Mouse (Mus musculus): ENCODE results near the gene Wdr83. TPM values are rescaled to one million over a fixed set of nuclear protein-coding genes. Genes with fewer than 3 reads are reported as not detected.

Wdr83 gene
- polyA plus RNA-seq, 1 experiment from 2014 or later, result 30.4 TPM

DNA sequence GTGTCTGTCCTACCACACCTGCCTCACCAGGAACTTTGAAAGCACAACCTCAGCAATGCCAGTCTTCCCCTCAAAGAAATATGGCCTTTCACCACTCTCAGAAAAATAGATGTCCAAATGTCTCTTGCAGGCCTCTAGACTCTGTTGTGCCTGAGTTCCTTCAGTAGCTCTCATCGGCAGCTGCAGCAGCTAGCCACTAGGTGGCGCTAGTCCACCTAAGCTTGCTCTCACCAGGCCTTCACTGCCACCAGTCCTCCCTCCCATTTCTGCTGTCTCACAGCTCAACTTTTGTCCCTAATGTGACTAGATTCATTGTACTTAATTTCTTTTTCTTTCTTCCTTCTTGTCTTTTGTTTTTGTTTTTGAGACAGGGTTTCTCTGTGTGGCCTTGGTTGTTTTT is 4.1 kb downstream of the Wdr83 start:
- CTCF ChIA-PET, result interaction anchor here (0.6 to 2.7 kb wide), 12 partner anchors 8 to 94 kb away, joined by 3 to 10 read pairs (median 3); partner anchors contain the start of genes Gm5741 and Tnpo2
- DNase-seq (ENCODE audit: low read depth, low spot score) (no peak), ATAC-seq (peak; percentile 33)
- POLR2A ChIA-PET, result no interaction called here
- no peak for TF ChIP-seq CTCF (IDR thresholded peaks at IDR 0.05)
- in situ Hi-C loops (cut with MboI; ENCODE audit: low pct_unique_long_range_greater_than_20kb), result no loop called here
- no peaks in the 10 kb centered on the region for H3K27me3 ChIP-seq

DNA sequence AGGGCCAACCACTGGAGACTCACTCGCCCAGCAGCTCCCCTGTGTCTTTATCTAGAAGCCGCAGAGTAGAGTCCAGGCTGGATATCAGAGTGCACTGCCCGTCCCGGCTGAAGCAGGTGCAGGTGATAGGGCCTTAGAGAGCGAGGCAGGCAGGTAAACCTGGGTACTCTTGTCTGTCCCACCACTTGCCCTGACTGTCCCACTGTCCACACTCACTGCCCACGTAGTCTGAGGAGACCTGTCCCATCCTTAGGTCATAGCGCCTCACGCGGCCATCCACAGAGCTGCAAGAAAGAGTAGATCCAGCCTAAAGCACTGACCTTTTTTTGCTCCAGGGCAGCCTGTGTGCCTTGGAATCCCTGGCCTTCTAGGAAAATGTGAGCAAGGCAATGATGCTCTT is 5.1 kb downstream of the Wdr83 start:
- CTCF ChIA-PET, result interaction anchor here (0.9 to 2.7 kb wide), 9 partner anchors 9 to 95 kb away, joined by 3 to 10 read pairs (median 3); partner anchors contain the start of genes Gm5741 and Tnpo2

DNA sequence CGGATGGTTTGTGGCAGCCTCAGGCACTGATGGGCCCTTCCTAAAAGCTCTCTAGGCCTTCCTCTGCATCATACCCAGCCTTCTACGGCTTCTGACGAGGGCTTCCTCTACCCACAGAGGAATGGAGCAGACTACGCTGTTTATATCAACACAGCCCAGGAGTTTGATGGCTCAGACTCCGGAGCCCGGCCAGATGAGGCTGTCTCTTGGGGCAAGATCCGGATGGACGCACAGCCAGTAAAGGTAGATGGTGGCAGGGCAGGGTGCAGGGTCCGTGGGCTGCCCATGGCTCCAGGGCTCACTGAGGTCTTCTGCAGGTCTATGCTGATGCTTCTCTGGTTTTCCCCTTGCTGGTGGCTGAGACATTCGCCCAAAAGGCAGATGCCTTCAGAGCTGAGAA is 6.5 kb downstream of the Wdr83 start:
- H3K27me3 ChIP-seq, result no peaks in the 10 kb centered on the region
- no peak for TF ChIP-seq CTCF (IDR thresholded peaks at IDR 0.05)
- DNase-seq (ENCODE audit: low read depth, low spot score) (no peak), ATAC-seq (no peak)
- CTCF ChIA-PET, result no interaction called here
- in situ Hi-C loops (cut with MboI; ENCODE audit: low pct_unique_long_range_greater_than_20kb), result no loop called here
- POLR2A ChIA-PET, result no interaction called here

More for the DNA sequence above, 5.1 kb downstream of the Wdr83 start:
- no peaks in the 10 kb centered on the region for H3K27me3 ChIP-seq
- POLR2A ChIA-PET, result interaction anchor here (0.7 to 1.1 kb wide), 3 partner anchors 16 to 40 kb away, joined by 3 to 4 read pairs (median 3); partner anchors contain the start of genes Fbxw9 and Tnpo2
- DNase-seq (ENCODE audit: low read depth, low spot score) (no peak), ATAC-seq (peak; percentile 29)
- in situ Hi-C loops (cut with MboI; ENCODE audit: low pct_unique_long_range_greater_than_20kb), result no loop called here
- TF ChIP-seq CTCF (IDR thresholded peaks at IDR 0.05), result no peak

DNA sequence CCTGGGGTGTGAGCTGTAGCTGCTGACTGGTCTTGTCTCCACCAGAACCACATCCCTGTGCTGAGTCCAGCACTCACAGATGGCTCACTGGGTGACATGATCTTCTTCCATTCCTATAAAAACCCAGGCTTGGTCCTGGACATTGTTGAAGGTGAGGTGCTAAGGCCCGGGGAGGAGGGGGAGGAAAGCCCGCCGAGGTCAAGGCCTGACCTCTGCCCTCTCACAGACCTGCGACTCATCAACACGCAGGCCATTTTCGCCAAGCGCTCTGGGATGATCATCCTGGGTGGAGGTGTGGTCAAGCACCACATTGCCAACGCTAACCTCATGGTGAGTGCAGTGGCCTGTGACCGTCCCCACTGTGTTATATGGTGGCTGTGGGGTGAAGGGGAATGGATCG is 6.9 kb downstream of the Wdr83 start:
- no peak for ATAC-seq
- TF ChIP-seq CTCF (IDR thresholded peaks at IDR 0.05), result no peak
- ChIA-PET POLR2A (no interaction called here), CTCF (no interaction called here)
- in situ Hi-C loops (cut with MboI; ENCODE audit: low pct_unique_long_range_greater_than_20kb), result no loop called here
- no peak for DNase-seq (ENCODE audit: low read depth, low spot score)
- H3K27me3 ChIP-seq, result no peaks in the 10 kb centered on the region

DNA sequence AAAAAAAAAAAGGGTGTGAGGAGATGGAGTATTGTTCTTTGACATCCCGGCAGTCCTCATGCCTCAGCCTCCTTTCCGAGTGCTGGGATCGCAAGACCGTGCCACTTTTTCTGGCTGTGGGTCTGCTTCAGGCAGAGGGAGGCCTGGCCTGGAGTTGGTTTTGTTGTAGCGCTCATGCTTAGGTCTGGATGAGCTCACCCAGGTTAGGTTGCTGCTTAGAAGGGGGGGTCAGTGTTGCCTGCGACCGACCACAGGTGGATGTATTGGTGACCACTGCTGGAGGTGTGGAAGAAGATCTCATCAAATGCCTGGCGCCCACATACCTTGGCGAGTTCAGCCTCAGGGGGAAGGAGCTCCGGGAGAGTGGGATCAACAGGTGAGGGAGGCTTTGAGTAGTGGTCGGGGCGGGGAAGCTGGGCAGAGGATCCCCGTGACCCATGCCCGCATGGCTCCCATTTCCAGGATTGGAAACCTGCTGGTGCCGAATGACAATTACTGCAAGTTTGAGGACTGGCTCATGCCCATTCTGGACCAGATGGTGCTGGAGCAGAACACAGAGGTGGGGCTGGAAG is 8.0 kb downstream of the Wdr83 start:
- ATAC-seq (no peak), DNase-seq (ENCODE audit: low read depth, low spot score) (no peak)
- CTCF ChIA-PET, result interaction anchor here (1.2 kb wide), 1 partner anchor 10 kb away, joined by 3 read pairs; no protein-coding TSS in a partner anchor
- POLR2A ChIA-PET, result no interaction called here
- in situ Hi-C loops (cut with MboI; ENCODE audit: low pct_unique_long_range_greater_than_20kb), result no loop called here
- no peaks in the 10 kb centered on the region for H3K27me3 ChIP-seq
- TF ChIP-seq CTCF (IDR thresholded peaks at IDR 0.05), result no peak

DNA sequence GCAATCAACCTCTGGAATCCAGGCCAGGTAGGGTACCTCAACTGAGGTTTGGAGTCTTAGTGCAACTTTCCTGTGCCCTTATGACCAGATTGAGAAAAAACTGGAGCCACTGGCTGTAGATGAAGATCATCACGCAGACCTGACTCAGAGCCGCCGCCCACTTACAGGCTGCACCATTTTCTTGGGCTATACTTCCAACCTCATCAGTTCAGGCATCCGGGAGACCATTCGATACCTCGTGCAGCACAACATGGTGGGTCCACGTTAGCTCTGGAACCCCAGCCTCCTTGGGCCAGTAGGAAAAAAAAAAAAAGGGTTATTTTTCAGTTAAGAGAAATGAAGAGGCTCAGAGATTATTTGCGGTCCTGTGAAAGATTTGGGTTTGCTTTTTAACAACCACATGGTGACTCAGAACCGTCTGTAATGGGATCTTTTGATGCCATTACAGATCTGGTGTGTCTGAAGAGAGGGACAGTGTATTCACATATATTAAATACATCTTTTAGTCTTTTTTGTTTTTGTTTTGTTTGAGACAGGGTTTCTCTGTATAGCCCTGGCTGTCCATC is 8.7 kb downstream of the Wdr83 start:
- DNase-seq (ENCODE audit: low read depth, low spot score) (no peak), ATAC-seq (no peak)
- CTCF ChIA-PET, result interaction anchor here (1.3 to 2.6 kb wide), 2 partner anchors 12 to 47 kb away, joined by 5 read pairs; partner anchors contain the start of genes Asna1 and Fbxw9
- POLR2A ChIA-PET, result no interaction called here
- TF ChIP-seq CTCF (IDR thresholded peaks at IDR 0.05), result no peak
- in situ Hi-C loops (cut with MboI; ENCODE audit: low pct_unique_long_range_greater_than_20kb), result no loop called here
- H3K27me3 ChIP-seq, result no peaks in the 10 kb centered on the region

DNA sequence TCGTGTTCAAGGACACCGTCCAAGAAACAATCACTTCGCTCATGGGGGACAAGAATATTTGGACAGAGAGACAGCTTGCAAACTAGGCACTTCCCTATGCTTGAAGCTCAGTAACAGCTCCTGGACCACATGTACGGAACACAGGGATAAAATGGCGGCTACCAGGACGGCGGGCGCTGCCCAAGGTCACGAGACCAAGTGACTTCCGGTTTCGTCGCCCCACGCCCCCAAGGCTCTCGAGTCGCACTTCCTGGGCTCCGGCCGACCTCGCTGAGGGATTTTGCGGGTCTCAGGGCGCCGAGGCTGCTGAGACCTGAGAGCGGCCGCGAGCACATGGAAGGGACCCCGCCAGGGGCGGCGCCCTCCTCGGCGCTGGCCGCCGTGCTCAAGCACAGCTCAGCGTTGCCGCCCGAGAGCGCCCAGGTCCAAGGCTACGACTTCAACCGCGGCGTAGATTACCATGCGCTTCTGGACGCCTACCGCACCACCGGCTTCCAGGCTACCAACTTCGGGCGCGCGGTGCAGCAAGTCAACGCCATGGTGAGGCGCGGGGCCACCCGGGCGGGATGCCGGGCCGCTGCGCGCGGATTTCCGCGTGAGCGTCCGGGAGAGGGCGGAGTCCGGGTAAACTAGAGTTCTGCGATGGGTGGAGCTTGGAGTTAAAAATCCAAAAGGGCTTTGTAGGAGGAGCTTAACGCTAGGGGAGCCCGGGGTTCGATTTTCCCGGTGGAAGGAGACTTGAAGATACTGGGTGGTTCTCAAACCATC is 9.4 kb downstream of the Wdr83 start, which contains the start of gene Dhps:
Dhps (plus strand) TSS at position 244 of the 768 bp plus-strand sequence.
- no peak for TF ChIP-seq CTCF (IDR thresholded peaks at IDR 0.05)
- POLR2A ChIA-PET, result interaction anchor here (0.6 to 1.4 kb wide), 6 partner anchors 9 to 499 kb away, joined by 3 to 6 read pairs (median 3); no protein-coding TSS in a partner anchor
- CTCF ChIA-PET, result interaction anchor here (0.8 to 2.6 kb wide), 4 partner anchors 11 to 46 kb away, joined by 3 to 5 read pairs (median 4); partner anchors contain the start of genes Asna1 and Fbxw9
- H3K27me3 ChIP-seq, result no peaks in the 10 kb centered on the region
- in situ Hi-C loops (cut with MboI; ENCODE audit: low pct_unique_long_range_greater_than_20kb), result no loop called here
- ATAC-seq (peak; percentile 68), DNase-seq (ENCODE audit: low read depth, low spot score) (no peak)

DNA sequence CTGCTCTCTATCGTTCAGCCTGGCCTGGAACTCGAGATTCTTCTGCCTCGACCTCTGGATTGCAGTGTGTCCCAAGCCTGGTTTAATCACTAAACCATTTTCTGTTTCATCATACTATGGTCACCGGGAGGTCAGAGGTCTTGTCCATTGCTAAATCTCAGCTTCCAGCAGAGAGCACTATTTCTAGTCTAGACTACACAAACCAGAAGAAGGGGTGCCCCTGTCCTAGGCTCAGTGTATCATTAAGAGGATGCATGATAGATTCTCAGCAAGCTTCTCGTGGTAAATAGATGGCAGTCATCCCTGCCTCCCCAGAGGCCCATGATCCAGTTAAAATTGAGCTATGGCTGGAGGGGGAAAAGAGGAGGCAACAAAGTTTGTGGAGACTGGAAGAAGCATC is 10.1 kb downstream of the Wdr83 start:
- in situ Hi-C loops (cut with MboI; ENCODE audit: low pct_unique_long_range_greater_than_20kb), result no loop called here
- H3K27me3 ChIP-seq, result no peaks in the 10 kb centered on the region
- CTCF ChIA-PET, result interaction anchor here (0.8 to 2.6 kb wide), 4 partner anchors 10 to 46 kb away, joined by 3 to 5 read pairs (median 4); partner anchors contain the start of genes Asna1 and Fbxw9
- no peak for DNase-seq (ENCODE audit: low read depth, low spot score)
- peak; percentile 45 for ATAC-seq
- TF ChIP-seq CTCF (IDR thresholded peaks at IDR 0.05), result no peak
- POLR2A ChIA-PET, result interaction anchor here (0.6 to 1.8 kb wide), 7 partner anchors 8 to 500 kb away, joined by 3 to 6 read pairs (median 3); partner anchors contain the start of gene Fbxw9

DNA sequence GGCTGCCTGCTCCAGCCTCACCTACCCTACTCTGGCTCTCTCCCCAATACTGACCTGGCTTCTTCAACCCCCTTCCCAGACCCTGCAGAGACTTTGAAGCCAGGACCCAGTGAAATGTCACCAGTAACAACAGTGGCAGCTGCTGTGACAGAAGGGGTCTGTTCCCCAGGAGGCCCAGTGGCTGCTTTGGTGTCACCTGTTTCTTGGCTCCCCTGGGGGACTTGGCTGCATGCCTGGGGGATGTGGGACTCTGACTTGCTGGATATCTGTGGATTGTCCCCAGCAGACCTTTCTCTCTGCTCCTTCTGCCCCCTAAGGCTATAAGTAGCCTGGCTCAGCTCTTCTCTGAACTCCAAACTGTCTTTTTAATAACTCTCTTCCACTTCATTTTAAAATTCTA is 13.1 kb downstream of the Wdr83 start, which contains the start of gene Gm5741:
Gm5741 (minus strand) TSS at position 1 of the 400 bp plus-strand sequence.
- ATAC-seq (no peak), DNase-seq (ENCODE audit: low read depth, low spot score) (no peak)
- CTCF ChIA-PET, result interaction anchor here (0.8 to 1.4 kb wide), 3 partner anchors 8 to 22 kb away, joined by 3 to 4 read pairs (median 4); no protein-coding TSS in a partner anchor
- H3K27me3 ChIP-seq, result no peaks in the 10 kb centered on the region
- in situ Hi-C loops (cut with MboI; ENCODE audit: low pct_unique_long_range_greater_than_20kb), result no loop called here
- no peak for TF ChIP-seq CTCF (IDR thresholded peaks at IDR 0.05)
- POLR2A ChIA-PET, result interaction anchor here (1.1 to 1.5 kb wide), 2 partner anchors 30 to 93 kb away, joined by 3 to 5 read pairs; no protein-coding TSS in a partner anchor

DNA sequence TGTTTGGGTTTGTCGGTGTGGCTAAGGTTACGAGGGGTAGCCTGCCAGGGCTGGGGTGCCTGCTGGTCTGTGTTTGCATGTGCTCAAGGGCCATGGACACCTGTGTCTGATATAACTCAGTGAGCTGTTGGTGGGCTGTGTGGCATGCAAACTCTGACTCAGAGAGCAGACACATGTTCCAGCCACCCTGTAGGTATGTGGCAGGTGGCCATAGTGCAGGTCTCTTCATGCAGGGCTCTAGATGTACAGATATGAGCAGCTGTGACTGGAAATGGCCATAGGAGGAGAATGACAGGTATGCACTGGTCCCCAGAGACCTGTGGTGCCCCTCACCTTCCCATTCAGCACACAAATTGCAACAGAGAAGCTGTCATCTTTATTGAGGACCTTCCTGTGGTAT is 14.0 kb downstream of the Wdr83 start:
- CTCF ChIA-PET, result interaction anchor here (1.1 to 1.4 kb wide), 2 partner anchors 9 to 10 kb away, joined by 4 read pairs; no protein-coding TSS in a partner anchor
- in situ Hi-C loops (cut with MboI; ENCODE audit: low pct_unique_long_range_greater_than_20kb), result no loop called here

More for the DNA sequence above, 14.0 kb downstream of the Wdr83 start:
- no peak for ATAC-seq
- DNase-seq (ENCODE audit: low read depth, low spot score), result no peak
- POLR2A ChIA-PET, result interaction anchor here (1.1 to 1.5 kb wide), 2 partner anchors 29 to 92 kb away, joined by 3 to 5 read pairs; no protein-coding TSS in a partner anchor
- no peak for TF ChIP-seq CTCF (IDR thresholded peaks at IDR 0.05)
- no peaks in the 10 kb centered on the region for H3K27me3 ChIP-seq
